Mouse (Mus musculus): ENCODE results near the gene Elf3. TPM values are rescaled to one million over a fixed set of nuclear protein-coding genes. Genes with fewer than 3 reads are reported as not detected.

The Elf3 gene
- polyA plus RNA-seq, 1 experiment, result 0.15 TPM

DNA sequence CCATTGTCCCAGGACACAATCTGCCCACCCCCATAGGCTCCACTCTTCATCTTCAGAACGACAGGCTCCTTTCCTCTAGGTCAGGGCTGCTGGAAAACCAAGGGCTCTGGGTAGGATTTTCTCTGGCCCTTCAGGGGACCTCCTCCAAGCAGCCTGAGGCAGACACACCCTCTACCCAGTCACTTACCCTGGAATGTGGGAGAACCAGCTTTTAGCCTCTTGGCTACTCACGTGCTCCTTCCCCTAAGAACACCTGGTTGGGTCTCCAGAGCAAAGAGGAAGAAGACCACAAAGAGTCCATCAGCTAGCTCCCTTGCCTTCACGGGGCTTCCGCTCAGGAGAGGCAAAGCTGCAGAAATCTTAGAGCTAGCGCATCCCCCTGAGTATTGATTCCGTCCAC lies 2.6 kb upstream of the Elf3 start:
- Histone ChIP-seq H3K27ac (ENCODE audit: insufficient read depth, low read length) (no peak overlapping the region), H3K36me3 (ENCODE audit: control insufficient read depth, insufficient read depth, low read length) (peaks cover 14% of the 10 kb centered on the region), H3K4me3 (ENCODE audit: extremely low read depth, insufficient read depth, insufficient read length) (no peak overlapping the region), H3K4me1 (ENCODE audit: control insufficient read depth, insufficient read depth, insufficient read length) (peaks cover 3% of the 10 kb centered on the region; the same call in 1 of the 2 replicates), H3K27me3 (ENCODE audit: control insufficient read depth, insufficient read depth, low read length) (no peaks in the 10 kb centered on the region)
- TF ChIP-seq CTCF (IDR thresholded peaks at IDR 0.05; ENCODE audit: extremely low read depth, insufficient read depth, insufficient read length, insufficient replicate concordance) (no peak), POLR2A (IDR thresholded peaks at IDR 0.05; ENCODE audit: low read depth, low read length) (no peak)
- DNase-seq (ENCODE audit: low read depth in 1 of 2, low spot score in 2 of 2), result no peak
- 79% methylated on average over 6 of the region's 6 CpGs for WGBS

DNA sequence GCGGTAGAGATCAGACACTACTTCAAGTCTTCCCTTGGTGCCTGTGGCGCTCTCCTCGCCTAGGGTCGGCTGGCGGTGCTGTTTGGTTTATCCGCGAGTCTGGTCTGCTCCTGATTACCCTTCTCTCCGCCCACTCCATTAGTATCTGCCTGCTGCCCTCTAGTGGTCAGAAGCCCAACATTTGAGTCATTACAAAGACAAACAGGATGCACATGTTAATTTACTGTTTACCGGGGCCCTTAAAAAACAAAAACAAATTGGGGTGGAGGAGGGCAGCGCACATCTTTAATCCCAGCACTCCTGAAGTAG lies 714 bp upstream of the Elf3 start:
- Histone ChIP-seq H3K27me3 (ENCODE audit: control insufficient read depth, insufficient read depth, low read length) (no peaks in the 10 kb centered on the region), H3K4me1 (ENCODE audit: control insufficient read depth, insufficient read depth, insufficient read length) (peaks cover 3% of the 10 kb centered on the region; the same call in 1 of the 2 replicates), H3K4me3 (ENCODE audit: extremely low read depth, insufficient read depth, insufficient read length) (no peak overlapping the region), H3K27ac (ENCODE audit: insufficient read depth, low read length) (no peak overlapping the region), H3K36me3 (ENCODE audit: control insufficient read depth, insufficient read depth, low read length) (peaks cover 9% of the 10 kb centered on the region)
- 3% methylated on average over 10 of the region's 10 CpGs for WGBS
- TF ChIP-seq POLR2A (IDR thresholded peaks at IDR 0.05; ENCODE audit: low read depth, low read length) (no peak), CTCF (IDR thresholded peaks at IDR 0.05; ENCODE audit: extremely low read depth, insufficient read depth, insufficient read length, insufficient replicate concordance) (peak; percentile 59; the same call in 1 of the 2 replicates)
- DNase-seq (ENCODE audit: low read depth in 1 of 2, low spot score in 2 of 2), result peak; percentile 39 to 56

DNA sequence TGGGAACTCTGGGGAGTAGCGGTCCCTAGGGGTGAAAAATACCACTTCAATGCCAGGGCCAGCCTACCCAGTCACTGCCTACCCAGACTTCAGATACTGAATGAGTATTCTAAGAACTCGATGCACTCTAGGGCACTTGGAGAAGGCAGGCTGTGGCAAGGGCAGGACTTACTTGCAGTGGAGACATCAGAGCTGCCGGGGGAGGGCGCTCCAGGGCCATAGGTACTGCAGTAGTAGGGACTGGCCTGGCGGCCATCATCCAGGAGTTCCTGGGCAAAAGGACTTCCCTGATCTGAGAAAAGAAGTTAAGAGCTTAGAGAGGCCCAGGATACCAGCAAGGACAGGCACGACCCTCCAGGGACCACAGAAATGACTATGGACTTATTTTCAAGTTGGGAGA lies 2.1 kb downstream of the Elf3 start:
- Histone ChIP-seq H3K27ac (ENCODE audit: insufficient read depth, low read length) (no peak overlapping the region), H3K36me3 (ENCODE audit: control insufficient read depth, insufficient read depth, low read length) (no peaks in the 10 kb centered on the region), H3K4me3 (ENCODE audit: extremely low read depth, insufficient read depth, insufficient read length) (no peak overlapping the region), H3K27me3 (ENCODE audit: control insufficient read depth, insufficient read depth, low read length) (no peaks in the 10 kb centered on the region), H3K4me1 (ENCODE audit: control insufficient read depth, insufficient read depth, insufficient read length) (peaks cover 3% of the 10 kb centered on the region; the same call in 1 of the 2 replicates)
- no peak for DNase-seq (ENCODE audit: low read depth in 1 of 2, low spot score in 2 of 2)
- WGBS, result 86% methylated on average over 6 of the region's 6 CpGs
- TF ChIP-seq POLR2A (IDR thresholded peaks at IDR 0.05; ENCODE audit: low read depth, low read length) (no peak), CTCF (IDR thresholded peaks at IDR 0.05; ENCODE audit: extremely low read depth, insufficient read depth, insufficient read length, insufficient replicate concordance) (no peak)

GRCm38 (mm10) chr1:135252854-135253253 lies 5.5 kb downstream of the Elf3 start:
- TF ChIP-seq CTCF (IDR thresholded peaks at IDR 0.05; ENCODE audit: extremely low read depth, insufficient read depth, insufficient read length, insufficient replicate concordance) (no peak), POLR2A (IDR thresholded peaks at IDR 0.05; ENCODE audit: low read depth, low read length) (no peak)
- H3K4me3 ChIP-seq (ENCODE audit: extremely low read depth, insufficient read depth, insufficient read length), result no peak overlapping the region
- H3K27me3 ChIP-seq (ENCODE audit: control insufficient read depth, insufficient read depth, low read length), result no peaks in the 10 kb centered on the region
- 58% methylated on average over 4 of the region's 4 CpGs for WGBS
- H3K36me3 ChIP-seq (ENCODE audit: control insufficient read depth, insufficient read depth, low read length), result no peaks in the 10 kb centered on the region
- H3K4me1 ChIP-seq (ENCODE audit: control insufficient read depth, insufficient read depth, insufficient read length), result no peaks in the 10 kb centered on the region
- H3K27ac ChIP-seq (ENCODE audit: insufficient read depth, low read length), result no peak overlapping the region
- DNase-seq (ENCODE audit: low read depth in 1 of 2, low spot score in 2 of 2), result no peak

- DNase-seq (ENCODE audit: low read depth in 1 of 2, low spot score in 2 of 2), result no peak
- Histone ChIP-seq H3K4me3 (ENCODE audit: extremely low read depth, insufficient read depth, insufficient read length) (no peak overlapping the region), H3K27ac (ENCODE audit: insufficient read depth, low read length) (no peak overlapping the region), H3K27me3 (ENCODE audit: control insufficient read depth, insufficient read depth, low read length) (no peaks in the 10 kb centered on the region), H3K4me1 (ENCODE audit: control insufficient read depth, insufficient read depth, insufficient read length) (no peaks in the 10 kb centered on the region), H3K36me3 (ENCODE audit: control insufficient read depth, insufficient read depth, low read length) (no peaks in the 10 kb centered on the region)
- WGBS, result 93% methylated on average over 8 of the region's 8 CpGs
- TF ChIP-seq POLR2A (IDR thresholded peaks at IDR 0.05; ENCODE audit: low read depth, low read length), result no peak
- no peak for TF ChIP-seq CTCF (IDR thresholded peaks at IDR 0.05; ENCODE audit: extremely low read depth, insufficient read depth, insufficient read length, insufficient replicate concordance)
These were observed 7.0 kb downstream of the Elf3 start for GRCm38 (mm10) chr1:135251405-135251804.

GRCm38 (mm10) chr1:135250706-135251105 lies 7.7 kb downstream of the Elf3 start:
- 64% methylated on average over 3 of the region's 3 CpGs for WGBS
- no peak overlapping the region for H3K27ac ChIP-seq (ENCODE audit: insufficient read depth, low read length)

DNA sequence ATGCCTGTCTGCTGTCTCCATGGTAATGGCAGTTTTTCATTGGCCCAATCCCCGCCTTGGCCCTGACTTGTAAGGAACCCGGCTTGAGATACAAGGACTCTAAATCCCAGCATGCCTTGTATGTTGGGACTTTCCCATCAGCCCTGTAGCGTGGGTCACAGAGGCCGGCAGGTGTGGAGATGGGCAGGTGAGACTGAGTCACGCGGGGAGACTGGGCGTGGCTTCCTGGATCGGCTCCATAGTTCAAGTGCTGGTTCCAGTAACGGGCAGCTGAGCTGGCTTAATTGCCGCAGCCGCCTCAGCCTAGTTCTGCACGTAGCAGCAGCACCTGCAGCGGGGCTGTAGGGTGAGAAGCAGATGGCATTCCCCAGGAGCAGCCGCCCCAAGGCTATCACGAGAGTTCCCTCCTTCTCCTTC lies 9.9 kb downstream of the Elf3 start:
- Histone ChIP-seq H3K27me3 (ENCODE audit: control insufficient read depth, insufficient read depth, low read length) (no peaks in the 10 kb centered on the region), H3K27ac (ENCODE audit: insufficient read depth, low read length) (no peak overlapping the region), H3K4me1 (ENCODE audit: control insufficient read depth, insufficient read depth, insufficient read length) (no peaks in the 10 kb centered on the region), H3K4me3 (ENCODE audit: extremely low read depth, insufficient read depth, insufficient read length) (no peak overlapping the region), H3K36me3 (ENCODE audit: control insufficient read depth, insufficient read depth, low read length) (no peaks in the 10 kb centered on the region)
- TF ChIP-seq POLR2A (IDR thresholded peaks at IDR 0.05; ENCODE audit: low read depth, low read length), result no peak
- no peak for TF ChIP-seq CTCF (IDR thresholded peaks at IDR 0.05; ENCODE audit: extremely low read depth, insufficient read depth, insufficient read length, insufficient replicate concordance)
- DNase-seq (ENCODE audit: low read depth in 1 of 2, low spot score in 2 of 2), result no peak
- WGBS, result 29% methylated on average over 15 of the region's 15 CpGs

More at GRCm38 (mm10) chr1:135250706-135251105, 7.7 kb downstream of the Elf3 start:
- no peak for TF ChIP-seq POLR2A (IDR thresholded peaks at IDR 0.05; ENCODE audit: low read depth, low read length)
- no peak for TF ChIP-seq CTCF (IDR thresholded peaks at IDR 0.05; ENCODE audit: extremely low read depth, insufficient read depth, insufficient read length, insufficient replicate concordance)
- Histone ChIP-seq H3K36me3 (ENCODE audit: control insufficient read depth, insufficient read depth, low read length) (no peaks in the 10 kb centered on the region), H3K27me3 (ENCODE audit: control insufficient read depth, insufficient read depth, low read length) (no peaks in the 10 kb centered on the region), H3K4me3 (ENCODE audit: extremely low read depth, insufficient read depth, insufficient read length) (no peak overlapping the region), H3K4me1 (ENCODE audit: control insufficient read depth, insufficient read depth, insufficient read length) (no peaks in the 10 kb centered on the region)
- no peak for DNase-seq (ENCODE audit: low read depth in 1 of 2, low spot score in 2 of 2)
